Mouse (Mus musculus): ENCODE data around the gene Tas2r139. TPM values are rescaled to one million over a fixed set of nuclear protein-coding genes. Genes with fewer than 3 reads are reported as not detected.
"Not testable (repeated sequence)": the region's sequence is repeated elsewhere in the genome, so short reads cannot be mapped to it uniquely, and the experiment has no call there.

Tas2r139 gene
- not detected for total RNA-seq (2021)

GRCm38 (mm10) chr6:42140636-42141035, at the start of gene Tas2r139:
TSS of gene Tas2r139 (plus strand) at chr6:42140936.
- no peak for DNase-seq
- intact Hi-C loops (cut with DNase I), result no loop called here

DNA sequence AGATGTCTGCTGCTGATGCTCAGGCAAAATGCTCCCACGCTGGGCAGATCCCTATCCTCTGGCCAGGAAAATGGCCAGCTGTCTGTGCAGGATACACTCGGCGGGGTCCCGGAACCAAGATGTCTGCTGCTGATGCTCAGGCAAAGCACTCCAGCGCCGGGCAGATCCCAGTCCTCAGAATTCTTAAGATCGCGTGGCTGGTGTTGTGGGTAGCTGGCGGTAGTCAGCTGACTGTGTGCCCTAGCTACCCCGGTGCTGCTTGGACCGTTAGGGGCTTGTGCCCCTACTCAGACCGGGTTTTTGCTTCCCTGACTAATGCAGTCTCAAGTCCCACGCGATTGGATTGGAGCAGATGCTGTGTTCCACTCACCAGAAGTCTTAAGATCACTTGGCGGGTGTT, 10.4 kb downstream of the Tas2r139 start:
- DNase-seq; intact Hi-C loops (cut with DNase I): not testable (repeated sequence)

DNA sequence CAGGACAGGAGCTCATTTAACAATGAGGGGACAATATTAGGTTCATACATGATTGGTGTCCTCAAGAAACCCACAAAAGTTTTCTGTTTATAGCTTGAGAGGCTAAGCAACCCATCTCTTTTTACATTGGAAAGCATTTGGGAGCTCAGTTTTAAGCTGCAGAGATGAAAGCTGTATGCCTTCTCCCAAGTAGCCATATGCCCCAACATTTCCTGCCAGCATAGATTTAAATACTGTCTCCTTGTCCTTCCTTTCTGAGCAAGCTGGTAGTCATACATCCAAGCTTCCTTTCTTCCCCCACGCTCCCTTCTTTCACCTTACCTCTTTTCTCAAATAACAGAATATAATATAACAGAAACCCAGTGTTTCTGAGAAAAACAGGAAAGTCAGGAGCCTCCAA, 41.7 kb downstream of the Tas2r139 start:
- no peak for DNase-seq
- intact Hi-C loops (cut with DNase I), result no loop called here

- DNase-seq, result no peak
- intact Hi-C loops (cut with DNase I), result no loop called here
Measured at GRCm38 (mm10) chr6:42186230-42186629, 45.5 kb downstream of the Tas2r139 start.

Other genes with a start within 250 kb of the Tas2r139 start
- gene Sval1, start 189.3 kb upstream of the Tas2r139 start, total RNA-seq (2021), result not detected
- not detected for gene Sval3, start 172.8 kb upstream of the Tas2r139 start, total RNA-seq (2021)
- gene Sva, start 102.5 kb upstream of the Tas2r139 start, total RNA-seq (2021), result not detected
- not detected for gene Tas2r144, start 74.4 kb downstream of the Tas2r139 start, total RNA-seq (2021)
- 100 to 1,000 TPM; 135 to 146 TPM for gene Gstk1, start 105.0 kb downstream of the Tas2r139 start, total RNA-seq (2021)
- gene Tmem139, start 121.0 kb downstream of the Tas2r139 start, total RNA-seq (2021), result under 1 TPM in 1 of 2 experiments, not detected in 1; 0.25 TPM
- gene Casp2, start 124.0 kb downstream of the Tas2r139 start, total RNA-seq (2021), result 10 to 100 TPM; 10.8 to 11.3 TPM
- gene Clcn1, start 145.7 kb downstream of the Tas2r139 start, total RNA-seq (2021), result 1 to 10 TPM; 4.3 to 5.8 TPM
- under 1 TPM; 0.54 to 0.89 TPM for gene Fam131b, start 183.7 kb downstream of the Tas2r139 start, total RNA-seq (2021)
- 10 to 100 TPM; 57.9 to 62.6 TPM for gene Zyx, start 208.7 kb downstream of the Tas2r139 start, total RNA-seq (2021)
- under 1 TPM; 0.16 to 0.33 TPM for gene Epha1, start 232.3 kb downstream of the Tas2r139 start, total RNA-seq (2021)